Mouse (Mus musculus): ENCODE results near the gene Fcgr4. TPM values are rescaled to one million over a fixed set of nuclear protein-coding genes. Genes with fewer than 3 reads are reported as not detected.
"Not testable (repeated sequence)": the region's sequence is repeated elsewhere in the genome, so short reads cannot be mapped to it uniquely, and the experiment has no call there.

Gene Fcgr4
- total RNA-seq, 2 experiments from 2014 or later, result 0.34 to 0.52 TPM

DNA sequence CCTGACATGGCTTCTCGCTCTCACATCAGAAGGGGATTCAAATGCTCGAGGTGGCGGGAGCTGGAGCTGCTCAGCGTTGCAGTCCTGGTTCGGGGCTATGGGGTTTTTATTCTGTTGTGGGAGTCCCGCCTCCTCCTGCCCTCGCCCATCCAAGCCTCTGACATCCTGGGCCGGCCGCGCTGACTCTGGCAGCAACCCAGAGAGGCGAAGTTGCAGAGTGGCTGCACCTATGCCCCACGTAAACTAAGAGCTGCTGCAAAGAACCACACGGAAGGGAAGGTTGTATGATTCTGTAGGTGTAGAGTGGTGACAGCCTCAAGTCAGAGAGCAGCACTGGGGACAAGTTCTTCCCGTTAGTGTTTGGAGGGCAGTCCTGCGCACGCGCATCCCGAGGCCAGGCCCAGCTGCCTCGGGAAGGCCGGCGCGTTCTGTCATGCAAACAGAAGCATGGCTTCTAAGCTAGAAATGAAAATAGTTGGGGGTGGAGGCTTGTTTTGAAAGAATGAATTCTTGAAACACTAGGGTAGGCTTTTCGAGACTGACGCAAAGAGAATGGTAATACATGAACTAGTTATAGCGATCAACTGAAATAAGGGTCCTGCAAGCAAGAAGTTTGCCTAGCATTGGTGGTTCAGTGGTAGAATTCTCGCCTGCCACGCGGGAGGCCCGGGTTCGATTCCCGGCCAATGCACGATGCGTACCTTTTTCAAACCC is 25.8 kb downstream of the Fcgr4 start:
- peak; percentile 75 for DNase-seq (ENCODE audit: low spot score)
- intact Hi-C loops (cut with DNase I), result no loop called here

DNA sequence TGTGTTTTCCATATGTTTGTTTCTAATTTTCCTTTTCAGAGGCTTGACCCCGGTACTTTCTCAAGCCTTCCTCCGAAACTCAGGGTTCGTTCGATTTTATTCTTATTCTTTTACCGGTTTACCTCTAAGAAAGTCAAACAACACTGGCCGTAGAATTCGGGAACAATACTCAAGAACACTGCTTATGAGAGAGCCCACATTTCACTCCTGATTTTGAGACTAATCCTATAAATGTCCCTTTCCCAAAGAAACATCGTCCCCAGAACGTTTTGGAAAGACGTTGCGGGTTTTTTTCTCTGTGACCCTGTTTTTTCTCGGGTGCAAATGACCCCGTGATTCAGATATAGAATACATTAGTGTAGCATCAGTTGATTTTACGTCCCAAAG is 26.4 kb downstream of the Fcgr4 start:
- no peak for DNase-seq (ENCODE audit: low spot score)
- intact Hi-C loops (cut with DNase I), result no loop called here

DNA sequence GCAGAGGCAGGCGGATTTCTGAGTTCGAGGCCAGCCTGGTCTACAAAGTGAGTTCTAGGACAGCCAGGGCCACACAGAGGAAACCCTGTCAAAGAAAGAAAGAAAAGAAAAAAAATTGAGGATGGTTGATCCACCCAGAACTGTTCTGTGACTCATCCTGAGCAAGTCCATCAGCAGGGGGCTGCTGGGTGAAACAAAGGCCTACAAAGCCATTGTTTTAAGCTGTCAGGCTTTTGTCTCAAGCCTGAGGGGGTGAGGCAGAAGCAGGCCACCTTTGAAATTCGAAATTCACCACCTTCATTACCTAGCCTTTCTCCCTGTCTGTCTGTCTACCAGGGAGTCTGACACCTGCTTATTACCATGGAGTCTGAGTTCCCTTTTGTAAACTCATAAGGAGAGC is 27.8 kb downstream of the Fcgr4 start:
- no peak for DNase-seq (ENCODE audit: low spot score)
- intact Hi-C loops (cut with DNase I), result loop anchor here (2.0 kb wide), 1 partner anchor 16 kb away; no protein-coding TSS in a partner anchor

DNA sequence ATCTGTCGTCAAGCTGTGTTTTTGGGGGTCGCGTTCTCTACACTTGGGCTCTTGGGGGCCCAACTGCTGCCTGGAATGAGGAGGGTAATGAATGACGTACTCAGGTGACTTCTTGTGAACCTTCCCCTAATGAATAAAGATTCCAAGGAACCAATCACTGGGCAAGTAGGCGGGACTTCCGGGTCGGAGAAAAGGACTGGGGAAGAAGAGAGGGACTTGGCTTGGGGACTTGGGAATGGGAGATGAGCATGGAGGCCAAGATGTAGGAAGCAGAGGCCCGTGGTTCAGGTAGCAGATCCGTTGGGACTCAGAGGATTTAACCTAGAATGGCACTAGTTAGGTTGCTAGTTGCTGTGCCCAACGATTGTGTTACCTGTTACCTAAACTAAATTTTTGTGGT is 30.5 kb downstream of the Fcgr4 start:
- intact Hi-C loops (cut with DNase I), result no loop called here
- no peak for DNase-seq (ENCODE audit: low spot score)

DNA sequence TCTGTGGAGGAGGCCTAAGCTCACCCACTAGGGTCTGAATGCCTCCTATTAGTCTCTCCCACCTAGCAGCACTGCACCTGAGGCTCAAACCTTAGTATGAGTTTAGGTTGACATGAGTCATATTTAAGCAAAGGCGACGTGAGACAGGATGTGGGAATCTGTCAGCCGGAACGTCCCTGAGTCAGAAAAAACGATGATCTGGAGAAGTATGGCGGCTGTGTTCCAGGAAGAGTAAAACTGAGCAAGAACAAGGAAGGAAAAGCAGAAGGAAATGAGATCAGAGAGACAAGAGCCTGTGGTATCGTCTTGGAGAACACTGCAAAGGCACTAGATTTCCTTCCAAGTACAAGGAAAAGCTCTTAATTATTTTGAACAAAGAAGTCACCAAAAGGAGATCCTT is 32.1 kb downstream of the Fcgr4 start:
- intact Hi-C loops (cut with DNase I), result no loop called here
- no peak for DNase-seq (ENCODE audit: low spot score)

DNA sequence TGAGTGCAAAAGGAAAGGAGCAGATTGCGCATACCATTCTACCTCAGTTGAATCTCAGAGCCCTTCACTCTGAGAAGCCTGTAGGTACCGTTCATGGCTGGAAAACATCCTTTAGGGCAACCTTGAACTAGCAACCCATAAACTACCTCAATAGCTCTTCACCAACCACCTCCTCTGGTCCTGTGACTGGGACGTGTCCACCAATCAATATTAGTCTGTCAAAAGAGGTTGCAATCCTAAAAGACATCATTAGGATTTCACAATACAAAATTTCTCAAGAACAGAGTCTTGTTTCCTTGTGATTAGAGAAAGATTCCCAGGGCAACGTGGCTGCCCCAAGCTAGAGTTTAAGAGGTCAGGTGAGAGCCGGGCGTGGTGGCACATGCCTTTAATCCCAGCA is 34.6 kb downstream of the Fcgr4 start:
- intact Hi-C loops (cut with DNase I), result no loop called here
- no peak for DNase-seq (ENCODE audit: low spot score)

DNA sequence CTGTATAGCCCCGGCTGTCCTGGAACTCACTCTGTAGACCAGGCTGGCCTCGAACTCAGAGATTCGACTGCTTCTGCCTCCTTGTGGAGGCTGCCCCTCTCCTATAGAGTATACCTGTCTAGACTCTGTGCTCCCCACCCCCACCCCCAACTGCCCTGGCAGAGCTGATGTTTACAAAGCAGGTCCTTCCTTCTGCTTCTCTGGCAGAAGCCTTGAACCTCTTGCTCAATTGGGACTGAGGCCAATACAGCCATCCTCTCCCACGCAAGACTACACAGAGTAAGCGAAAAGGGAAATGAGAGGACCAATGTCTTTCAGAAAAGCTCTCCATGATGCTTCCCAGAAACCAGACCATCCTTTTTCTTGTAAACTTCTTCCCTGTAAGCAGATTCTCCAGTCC is 38.5 kb downstream of the Fcgr4 start:
- intact Hi-C loops (cut with DNase I), result no loop called here
- no peak for DNase-seq (ENCODE audit: low spot score)

DNA sequence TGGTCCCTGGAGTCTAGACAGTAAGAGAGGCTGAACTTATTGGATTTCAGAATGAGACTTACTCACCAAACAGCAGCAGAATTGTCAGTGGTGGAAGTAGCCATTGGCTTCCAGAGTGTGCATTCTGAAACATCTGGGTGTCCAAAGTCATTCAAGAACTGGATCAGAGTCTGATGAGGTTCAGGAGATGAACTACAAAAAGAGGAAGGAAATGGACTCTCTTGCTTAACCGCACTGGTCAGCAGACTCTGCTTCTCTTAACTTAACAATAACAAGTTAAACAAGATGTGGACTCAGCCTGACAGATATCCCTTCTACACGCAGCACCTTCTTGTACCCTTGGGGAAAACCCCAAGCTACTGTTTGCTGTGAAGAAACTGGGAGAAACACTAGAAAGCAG is 40.5 kb downstream of the Fcgr4 start:
- intact Hi-C loops (cut with DNase I), result no loop called here

DNA sequence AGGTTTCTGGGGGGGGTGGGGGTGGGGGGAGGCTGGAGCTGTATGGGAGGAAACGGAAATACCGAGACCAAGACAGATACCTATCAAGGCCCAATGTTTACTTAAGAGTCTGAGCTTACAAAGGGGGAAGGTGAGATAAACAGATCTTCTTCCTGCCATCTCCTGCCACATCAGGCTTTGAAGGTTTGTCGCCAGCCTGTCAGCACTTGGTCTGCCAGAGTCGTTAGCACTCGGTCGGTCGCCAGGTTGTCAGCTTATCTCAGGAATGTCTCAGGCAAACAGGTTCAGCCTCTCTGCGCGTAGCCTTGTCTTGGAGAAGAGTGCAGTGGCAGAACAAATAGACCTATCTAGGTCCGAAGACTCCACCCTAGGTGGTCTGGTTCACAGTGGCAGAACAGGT is 41.7 kb downstream of the Fcgr4 start:
- no peak for DNase-seq (ENCODE audit: low spot score)
- intact Hi-C loops (cut with DNase I), result no loop called here

More for the DNA sequence above, 40.5 kb downstream of the Fcgr4 start:
- DNase-seq (ENCODE audit: low spot score), result no peak

DNA sequence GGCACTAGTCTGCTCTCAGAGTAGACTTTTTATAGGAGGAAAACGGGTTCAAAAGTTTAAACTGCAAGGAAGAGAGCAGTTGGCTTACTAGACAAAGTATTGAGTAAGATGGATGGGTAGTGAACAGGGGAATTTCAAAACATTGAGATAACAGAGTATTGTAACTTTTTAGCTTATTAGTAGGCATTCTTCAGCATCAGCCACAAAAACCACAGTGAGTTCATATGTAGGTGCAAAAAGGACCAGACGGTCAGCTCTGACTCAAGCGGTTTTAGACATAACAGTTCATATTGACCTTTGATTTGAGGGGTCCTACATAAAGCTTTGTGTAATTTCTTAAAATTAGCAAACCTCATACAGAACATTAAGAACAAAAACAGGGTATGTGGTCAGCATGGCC is 42.8 kb downstream of the Fcgr4 start:
- intact Hi-C loops (cut with DNase I), result no loop called here
- DNase-seq (ENCODE audit: low spot score), result no peak

DNA sequence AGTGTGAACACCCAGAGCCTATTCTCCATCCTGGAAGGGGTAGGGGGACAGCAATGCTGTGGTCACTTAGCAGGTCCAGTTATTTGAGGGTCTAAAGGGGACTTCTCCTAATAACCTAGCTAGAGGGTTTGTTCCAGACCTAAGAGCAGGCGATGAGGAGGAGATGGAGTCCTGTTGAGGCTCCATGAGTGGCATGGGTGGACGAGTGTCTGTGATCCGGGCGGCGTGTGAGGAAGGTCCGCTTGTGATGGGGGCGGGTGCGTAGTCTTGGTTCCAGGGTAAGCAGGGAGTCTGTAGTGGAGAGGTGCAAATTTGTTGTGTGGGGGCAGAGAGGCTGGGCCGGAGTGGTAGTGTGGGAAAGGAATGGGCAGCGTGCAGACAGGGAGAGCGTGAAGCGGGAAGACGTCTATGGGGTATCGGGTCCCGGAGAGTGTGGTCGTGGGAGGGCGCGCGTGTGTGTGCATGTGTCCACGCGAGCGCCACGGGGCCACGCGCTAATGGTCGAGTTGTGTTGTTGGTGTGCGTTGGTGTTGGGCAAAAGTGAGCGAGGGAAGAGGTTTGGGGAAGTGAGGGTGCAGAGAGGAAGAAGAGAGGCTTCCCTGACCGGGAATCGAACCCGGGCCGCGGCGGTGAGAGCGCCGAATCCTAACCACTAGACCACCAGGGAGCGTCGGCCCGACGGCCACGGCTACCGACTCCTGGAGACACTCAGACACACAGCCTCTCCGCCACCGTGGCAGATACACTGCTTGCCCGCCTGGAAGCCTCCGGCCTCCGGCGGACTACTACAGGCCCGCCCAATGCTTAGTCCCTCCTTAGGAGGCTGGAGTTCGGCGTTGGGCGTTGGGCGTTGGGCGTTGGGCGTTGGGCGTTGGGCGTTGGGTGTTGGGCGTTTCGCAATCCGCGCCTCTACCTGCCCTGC is 45.1 kb downstream of the Fcgr4 start:
- intact Hi-C loops (cut with DNase I), result loop anchor here (2.0 kb wide), 1 partner anchor 17 kb away; no protein-coding TSS in a partner anchor
- peak; percentile 43 for DNase-seq (ENCODE audit: low spot score)

DNA sequence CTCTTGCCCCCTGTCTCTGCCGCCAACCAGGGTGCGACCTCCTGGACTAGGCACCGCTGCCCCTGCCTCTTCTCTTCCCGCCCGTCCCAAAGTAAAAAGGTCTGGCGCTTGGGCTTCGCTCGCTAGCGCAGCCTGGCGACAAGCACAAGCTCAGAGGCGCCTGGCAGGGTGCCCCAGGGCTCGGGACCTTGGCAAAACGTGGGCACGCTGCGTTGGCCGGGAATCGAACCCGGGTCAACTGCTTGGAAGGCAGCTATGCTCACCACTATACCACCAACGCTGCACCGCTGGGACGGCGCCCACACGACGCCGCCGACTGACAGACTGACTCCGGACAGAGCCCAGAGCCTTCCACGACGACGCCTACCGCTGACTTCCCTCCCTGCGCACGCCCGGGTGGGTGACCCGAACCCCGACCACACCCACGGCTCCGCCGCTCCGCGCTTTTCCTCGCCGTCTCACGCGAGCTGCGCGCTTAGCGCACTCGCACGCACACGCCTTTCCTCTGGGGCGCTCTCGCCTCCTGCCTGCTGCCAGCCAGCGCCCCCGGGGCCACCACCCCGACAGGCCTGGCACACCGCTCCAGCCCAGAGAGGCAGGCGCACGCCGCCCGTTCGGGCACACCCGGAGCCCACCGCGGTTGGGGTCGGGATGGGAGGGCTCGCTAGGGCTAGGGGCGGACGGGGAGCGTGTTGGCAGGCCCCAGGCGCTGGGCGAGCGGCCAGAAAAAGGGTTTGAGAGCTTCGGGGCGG is 45.9 kb downstream of the Fcgr4 start, which contains the start of gene Fcgr3:
Gene Fcgr3, minus strand, starts transcription at position 445 of the 752 bp plus-strand sequence.
- DNase-seq (ENCODE audit: low spot score), result peak; percentile 70
- intact Hi-C loops (cut with DNase I), result not testable (repeated sequence)

DNA sequence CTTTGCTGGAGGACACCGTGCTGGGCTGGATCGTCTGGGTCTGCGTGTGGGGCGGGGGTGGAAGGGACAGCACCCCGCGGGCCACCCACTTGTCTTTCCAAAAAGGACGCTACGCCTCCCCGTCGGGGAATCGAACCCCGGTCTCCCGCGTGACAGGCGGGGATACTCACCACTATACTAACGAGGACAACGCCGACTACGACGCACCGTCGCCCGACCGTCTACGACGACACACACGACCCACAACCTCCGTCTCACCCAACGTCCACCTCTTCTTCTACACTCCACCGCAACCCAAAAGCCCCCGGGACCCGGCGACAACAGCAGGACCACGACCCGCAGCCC is 46.5 kb downstream of the Fcgr4 start:
- intact Hi-C loops (cut with DNase I); DNase-seq (ENCODE audit: low spot score): not testable (repeated sequence)

DNA sequence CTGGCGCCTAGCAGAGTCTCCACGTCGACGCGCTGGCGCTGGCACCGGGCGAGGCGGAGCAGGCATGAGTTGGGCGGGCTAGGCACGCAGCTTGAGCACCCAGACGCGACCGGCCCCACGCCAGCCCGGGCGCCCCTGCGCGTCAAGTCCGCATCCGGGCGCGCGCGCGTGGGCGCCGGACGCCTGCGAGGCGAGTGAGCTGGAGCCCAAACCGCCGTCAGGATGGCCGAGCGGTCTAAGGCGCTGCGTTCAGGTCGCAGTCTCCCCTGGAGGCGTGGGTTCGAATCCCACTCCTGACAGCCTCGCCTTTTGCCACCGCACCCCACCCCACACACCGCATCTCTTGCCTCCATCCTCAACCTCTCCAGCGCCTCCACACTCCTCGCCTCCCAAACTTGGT is 47.0 kb downstream of the Fcgr4 start:
- peak; percentile 18 for DNase-seq (ENCODE audit: low spot score)
- intact Hi-C loops (cut with DNase I), result not testable (repeated sequence)

DNA sequence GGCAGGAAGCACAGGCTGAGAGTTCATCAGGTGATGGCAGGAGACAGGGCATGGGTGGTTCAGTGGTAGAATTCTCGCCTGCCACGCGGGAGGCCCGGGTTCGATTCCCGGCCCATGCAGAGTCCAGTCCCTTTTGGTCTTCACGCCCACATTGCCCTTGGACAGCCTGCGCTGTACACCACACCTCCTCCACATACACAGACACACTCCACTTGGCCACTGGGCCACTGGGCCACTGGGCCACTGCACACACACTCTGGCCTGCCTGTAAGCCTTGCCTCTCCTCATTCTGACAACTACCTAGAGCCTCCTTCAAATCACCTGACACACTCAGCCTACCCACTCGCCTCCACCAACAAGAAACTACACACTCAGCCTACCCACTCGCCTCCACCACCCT is 47.9 kb downstream of the Fcgr4 start:
- DNase-seq (ENCODE audit: low spot score); intact Hi-C loops (cut with DNase I): not testable (repeated sequence)

DNA sequence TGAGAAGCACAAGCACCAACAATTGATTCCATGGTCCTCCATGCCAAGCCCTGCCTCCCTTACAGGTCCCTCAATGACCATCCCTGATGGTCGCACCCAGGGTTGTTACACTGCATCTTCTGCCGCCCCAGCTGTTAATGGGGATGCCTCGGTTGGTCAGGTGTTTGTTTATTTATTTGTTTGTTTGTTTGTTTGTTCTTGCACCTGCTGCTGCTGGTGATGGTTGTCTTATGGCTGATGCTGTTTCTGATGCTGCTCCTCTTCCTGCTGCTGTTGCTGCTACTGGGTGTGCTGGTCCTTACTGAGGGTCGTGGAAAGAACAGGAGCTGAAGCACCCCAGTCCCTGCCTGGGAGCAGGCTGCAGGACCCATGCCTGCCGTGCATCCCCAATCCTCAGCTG is 49.2 kb downstream of the Fcgr4 start:
- intact Hi-C loops (cut with DNase I); DNase-seq (ENCODE audit: low spot score): not testable (repeated sequence)

DNA sequence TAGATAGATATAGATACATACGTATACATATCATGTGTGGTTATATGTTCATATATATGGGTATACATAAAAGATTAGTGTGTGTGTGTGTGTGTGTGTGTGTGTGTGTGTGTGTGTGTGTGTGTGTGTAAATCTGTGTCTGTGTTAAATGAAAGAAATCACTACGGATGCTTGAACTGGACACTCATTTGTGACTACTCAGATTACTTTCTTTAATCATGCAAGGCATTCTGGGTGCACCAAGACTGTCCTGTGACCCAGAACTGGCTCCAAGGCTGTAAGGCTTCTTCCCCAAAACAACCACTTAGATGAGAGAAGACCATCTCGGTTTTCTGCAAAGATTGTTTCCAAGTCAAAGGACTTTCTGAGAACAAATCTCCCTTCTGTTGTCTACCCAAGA is 50.8 kb downstream of the Fcgr4 start:
- not testable (repeated sequence) for DNase-seq (ENCODE audit: low spot score)

DNA sequence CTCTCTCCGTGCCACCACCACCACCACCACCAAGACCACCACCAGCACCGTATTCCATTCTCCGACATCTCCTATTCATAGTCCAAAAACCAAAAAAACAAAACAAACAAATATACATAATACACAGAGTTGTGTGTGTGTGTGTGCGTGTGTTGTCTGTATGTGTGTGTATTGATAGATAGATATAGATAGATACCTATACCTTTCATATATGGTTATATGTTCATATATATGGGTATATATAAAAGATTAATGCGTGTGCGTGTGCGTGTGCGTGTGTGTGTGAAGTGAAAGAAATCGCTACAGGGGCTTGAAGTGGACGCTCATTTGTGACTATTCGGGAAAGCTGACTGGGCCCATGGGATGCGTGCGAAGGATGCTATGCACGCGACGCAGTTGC is 52.2 kb downstream of the Fcgr4 start:
- intact Hi-C loops (cut with DNase I); DNase-seq (ENCODE audit: low spot score): not testable (repeated sequence)

More for the DNA sequence above, 50.8 kb downstream of the Fcgr4 start:
- intact Hi-C loops (cut with DNase I), result not testable (repeated sequence)

DNA sequence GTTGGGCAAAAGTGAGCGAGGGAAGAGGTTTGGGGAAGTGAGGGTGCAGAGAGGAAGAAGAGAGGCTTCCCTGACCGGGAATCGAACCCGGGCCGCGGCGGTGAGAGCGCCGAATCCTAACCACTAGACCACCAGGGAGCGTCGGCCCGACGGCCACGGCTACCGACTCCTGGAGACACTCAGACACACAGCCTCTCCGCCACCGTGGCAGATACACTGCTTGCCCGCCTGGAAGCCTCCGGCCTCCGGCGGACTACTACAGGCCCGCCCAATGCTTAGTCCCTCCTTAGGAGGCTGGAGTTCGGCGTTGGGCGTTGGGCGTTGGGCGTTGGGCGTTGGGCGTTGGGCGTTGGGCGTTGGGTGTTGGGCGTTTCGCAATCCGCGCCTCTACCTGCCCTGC is 53.0 kb downstream of the Fcgr4 start:
- DNase-seq (ENCODE audit: low spot score); intact Hi-C loops (cut with DNase I): not testable (repeated sequence)

DNA sequence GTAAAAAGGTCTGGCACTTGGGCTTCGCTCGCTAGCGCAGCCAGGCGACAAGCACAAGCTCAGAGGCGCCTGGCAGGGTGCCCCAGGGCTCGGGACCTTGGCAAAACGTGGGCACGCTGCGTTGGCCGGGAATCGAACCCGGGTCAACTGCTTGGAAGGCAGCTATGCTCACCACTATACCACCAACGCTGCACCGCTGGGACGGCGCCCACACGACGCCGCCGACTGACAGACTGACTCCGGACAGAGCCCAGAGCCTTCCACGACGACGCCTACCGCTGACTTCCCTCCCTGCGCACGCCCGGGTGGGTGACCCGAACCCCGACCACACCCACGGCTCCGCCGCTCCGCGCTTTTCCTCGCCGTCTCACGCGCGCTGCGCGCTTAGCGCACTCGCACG is 53.5 kb downstream of the Fcgr4 start:
- intact Hi-C loops (cut with DNase I); DNase-seq (ENCODE audit: low spot score): not testable (repeated sequence)

Measured in heart, postnatal 25 days (tissue).